Mouse (Mus musculus) testis, adult 2 months (tissue): ENCODE data around the gene Mfsd4b3.

Experiments used
- CTCF ChIP-seq: fragments of 200-500 bp; IDR thresholded peaks from 2 replicates; pipeline ENCODE4 v1.5.1; 2012; ENCODE audit warnings: low read depth, mild to moderate bottlenecking, inconsistent platforms, low read length, moderate library complexity; ENCODE audit not compliant: control insufficient read depth, insufficient read depth, insufficient replicate concordance
- POLR2A ChIP-seq: fragments of 200-500 bp; IDR thresholded peaks from 2 replicates; pipeline ENCODE4 v1.6.1; 2012; ENCODE audit warnings: low read depth, mild to moderate bottlenecking, inconsistent platforms, low read length, moderate library complexity; ENCODE audit not compliant: control insufficient read depth

DNA sequence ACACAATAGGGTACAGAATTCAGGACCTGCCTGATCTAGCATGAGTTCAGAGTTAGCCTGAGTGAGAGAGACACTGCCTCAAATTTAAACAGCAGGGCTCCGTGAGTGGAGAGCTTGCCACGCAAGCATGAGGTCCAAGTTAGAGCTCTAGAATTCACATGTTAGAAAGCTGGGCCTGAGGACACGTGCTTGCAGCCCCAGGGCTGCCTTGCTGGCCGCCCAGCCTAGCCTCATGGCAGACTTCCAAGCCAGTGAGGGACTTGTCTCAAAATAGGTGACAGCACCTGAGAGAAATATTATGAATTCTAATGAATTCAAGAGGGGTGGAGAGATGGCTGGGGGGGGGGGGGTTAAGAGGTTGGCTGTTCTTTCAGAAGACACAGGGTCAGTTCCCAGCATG, 48.0 kb upstream of the Mfsd4b3 start:
- TF ChIP-seq POLR2A (no peak), CTCF (no peak)
